Mouse (Mus musculus) T-helper 2 cell (primary cell): ENCODE measurements around the gene Ildr1.

Experiments
- in situ Hi-C: fragments of 300-600 bp; cut with MboI, MseI; formaldehyde crosslinking; loops from one replicate; pipeline ENCODE4 v1.15.1; 2025; ENCODE audit warnings: high pct_unique_total_duplicates

Ildr1 gene

GRCm38 (mm10) chr16:36770830-36771229 is 77.1 kb downstream of the Ildr1 start:
- in situ Hi-C loops = no loop called here

GRCm38 (mm10) chr16:36771244-36771643 is 77.5 kb downstream of the Ildr1 start:
- in situ Hi-C loops = no loop called here

- in situ Hi-C loops = no loop called here
Measured at GRCm38 (mm10) chr16:36771703-36772102, 77.9 kb downstream of the Ildr1 start.

- in situ Hi-C loops = no loop called here
Measured at GRCm38 (mm10) chr16:36772996-36773395, 79.2 kb downstream of the Ildr1 start.

- in situ Hi-C loops = no loop called here
Measured at GRCm38 (mm10) chr16:36775658-36776057, 81.9 kb downstream of the Ildr1 start.
